Mouse (Mus musculus): ENCODE measurements around the gene Gm28048. TPM values are rescaled to one million over a fixed set of nuclear protein-coding genes. Genes with fewer than 3 reads are reported as not detected.

Gene Gm28048
- total RNA-seq, 2 experiments from 2014 or later: 10.3 to 13.5 TPM

GRCm38 (mm10) chr11:22871628-22872306 lies 110.1 kb downstream of the Gm28048 start:
- no peak for DNase-seq (ENCODE audit: low spot score in 2 of 2)
- intact Hi-C loops (cut with DNase I): no loop called here

- intact Hi-C loops (cut with DNase I): no loop called here
Measured at GRCm38 (mm10) chr11:22868582-22868981, 113.3 kb downstream of the Gm28048 start.

GRCm38 (mm10) chr11:22867691-22868090 lies 114.2 kb downstream of the Gm28048 start:
- intact Hi-C loops (cut with DNase I): no loop called here
- DNase-seq (ENCODE audit: low spot score in 2 of 2): no peak

More at GRCm38 (mm10) chr11:22868582-22868981, 113.3 kb downstream of the Gm28048 start:
- no peak for DNase-seq (ENCODE audit: low spot score in 2 of 2)

DNA sequence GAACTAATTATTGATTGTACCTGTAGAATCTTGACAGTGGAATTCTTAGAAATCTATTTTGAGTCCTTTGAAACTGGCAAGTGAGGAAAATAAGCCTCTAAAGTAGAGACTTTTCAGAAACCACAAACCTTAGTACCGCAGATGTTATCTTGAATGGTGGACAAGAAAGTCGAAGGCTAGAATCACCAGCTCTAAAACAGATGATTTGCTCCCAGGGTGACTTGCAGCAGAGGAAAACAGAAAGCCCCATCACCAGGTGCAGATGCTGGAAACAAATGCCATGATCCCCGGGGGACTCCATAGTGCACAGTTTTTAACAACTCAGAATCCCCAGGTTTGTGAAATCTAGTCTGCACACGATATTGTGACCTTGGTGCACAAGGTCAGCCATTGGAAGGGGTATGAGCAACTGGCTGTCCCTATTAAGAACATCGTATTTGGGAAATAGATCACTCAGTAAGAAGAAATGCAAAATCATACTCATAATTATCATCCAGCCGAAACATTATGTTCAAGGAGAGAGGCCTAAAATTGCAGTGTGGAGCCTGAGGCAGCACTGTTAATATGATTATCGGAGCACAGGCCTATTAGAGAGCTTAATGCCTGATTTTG lies 116.1 kb downstream of the Gm28048 start:
- DNase-seq (ENCODE audit: low spot score in 2 of 2): no peak
- intact Hi-C loops (cut with DNase I): no loop called here

DNA sequence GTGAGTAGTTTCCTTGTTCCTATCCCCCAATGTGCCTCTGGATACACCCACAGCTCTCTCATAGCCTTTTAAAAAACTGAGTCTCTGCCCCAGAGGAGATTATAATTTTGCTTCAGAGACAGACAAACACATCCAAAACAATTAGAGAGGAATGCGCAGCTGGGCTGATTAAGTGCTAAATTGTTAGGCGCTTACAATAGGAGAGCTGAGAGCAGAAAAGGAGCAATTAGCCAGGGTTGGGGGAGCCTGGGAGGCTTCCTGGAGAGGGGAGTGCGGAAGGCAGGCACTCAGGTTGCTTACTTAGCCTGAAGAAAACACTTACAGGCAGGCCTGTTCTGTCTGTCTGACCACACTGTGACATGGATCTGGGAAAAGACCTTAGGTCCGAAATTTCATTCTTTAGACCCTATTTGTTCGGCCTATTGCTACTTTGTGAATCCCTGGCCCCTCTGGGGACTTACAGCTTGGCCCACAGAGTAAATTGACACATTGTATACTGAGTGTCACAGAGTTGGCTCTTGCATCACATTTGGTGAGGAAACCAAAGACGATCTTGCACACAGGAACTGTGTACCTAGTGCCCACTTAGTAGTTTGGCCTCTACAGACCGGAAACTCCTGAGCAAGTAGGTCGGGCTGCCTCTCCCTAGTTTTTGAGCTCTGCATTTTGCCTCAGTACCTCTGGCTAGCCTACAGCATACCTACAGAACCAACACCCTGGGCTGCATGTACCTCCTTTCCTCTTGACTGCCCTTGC lies 117.4 kb downstream of the Gm28048 start:
- DNase-seq (ENCODE audit: low spot score in 2 of 2): no peak
- intact Hi-C loops (cut with DNase I): no loop called here

DNA sequence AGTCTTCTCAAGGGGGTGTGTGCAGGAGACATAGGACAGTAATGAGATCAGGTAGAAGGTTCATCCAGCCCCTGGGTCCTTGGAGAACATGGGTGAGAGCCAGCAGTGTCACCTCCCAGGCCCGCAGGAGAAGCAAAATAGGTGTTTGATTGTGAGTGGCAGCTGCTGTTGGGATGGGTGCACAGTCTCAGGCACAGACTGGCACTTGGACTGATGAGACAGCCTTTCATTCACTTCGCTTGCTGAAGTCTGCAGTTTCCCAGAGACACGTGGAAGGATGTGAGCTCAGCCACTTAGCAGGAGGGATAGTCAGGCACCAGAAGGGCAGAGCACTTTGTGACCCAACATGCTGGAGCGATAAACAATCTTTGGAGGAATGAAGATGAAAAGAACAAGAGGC lies 118.3 kb downstream of the Gm28048 start:
- intact Hi-C loops (cut with DNase I): no loop called here
- DNase-seq (ENCODE audit: low spot score in 2 of 2): no peak

- intact Hi-C loops (cut with DNase I): no loop called here
- DNase-seq (ENCODE audit: low spot score in 2 of 2): no peak
Measured at GRCm38 (mm10) chr11:22861315-22861714, 120.6 kb downstream of the Gm28048 start.

- no peak for DNase-seq (ENCODE audit: low spot score in 2 of 2)
- intact Hi-C loops (cut with DNase I): no loop called here
Measured at GRCm38 (mm10) chr11:22860335-22861227, 121.3 kb downstream of the Gm28048 start, which contains the start of gene B3gnt2. Gene B3gnt2 (minus strand): TSS chr11:22860961.

DNA sequence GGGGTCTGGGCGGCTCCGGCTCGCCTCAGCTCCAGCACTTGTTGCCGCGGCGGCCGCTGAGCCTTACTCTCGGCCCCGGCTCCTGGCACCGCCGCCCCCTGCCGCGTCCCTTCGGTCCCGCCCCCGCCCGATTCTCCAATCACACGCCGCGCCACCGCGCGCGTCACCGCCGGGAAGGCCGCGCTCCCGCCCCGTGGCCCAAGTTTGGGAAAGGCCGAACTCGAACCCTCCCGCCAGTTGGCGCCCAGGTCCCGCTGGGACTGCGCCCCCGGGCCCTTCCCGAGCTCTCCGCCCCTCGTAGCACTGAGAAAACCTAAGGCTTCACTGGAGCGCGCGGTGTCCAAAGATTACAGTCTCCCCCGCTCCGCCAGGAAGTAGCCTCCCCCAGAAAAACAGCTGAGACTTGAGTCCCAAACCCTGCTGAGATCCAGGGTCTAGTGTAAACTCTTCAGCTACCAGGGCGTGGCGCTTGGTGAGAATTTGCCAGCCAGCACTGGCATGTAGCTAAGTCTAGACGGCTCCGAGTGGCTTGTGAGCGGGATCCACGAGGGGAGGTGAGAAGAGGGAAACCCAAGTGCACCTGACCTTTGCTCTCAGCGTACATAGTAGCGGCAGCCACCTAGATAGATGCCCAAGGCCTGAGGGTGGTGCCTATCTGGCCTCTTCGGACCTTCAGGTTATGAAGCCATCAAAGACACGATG lies 122.1 kb downstream of the Gm28048 start:
- peak; percentile 65 to 77 for DNase-seq (ENCODE audit: low spot score in 2 of 2)
- intact Hi-C loops (cut with DNase I): loop anchor here (5.0 kb wide), 1 partner anchor 98 kb away; no protein-coding TSS in a partner anchor

- intact Hi-C loops (cut with DNase I): loop anchor here (5.0 kb wide), 1 partner anchor 98 kb away; no protein-coding TSS in a partner anchor
- DNase-seq (ENCODE audit: low spot score in 2 of 2): no peak
Measured at GRCm38 (mm10) chr11:22859301-22859632, 122.6 kb downstream of the Gm28048 start.

DNA sequence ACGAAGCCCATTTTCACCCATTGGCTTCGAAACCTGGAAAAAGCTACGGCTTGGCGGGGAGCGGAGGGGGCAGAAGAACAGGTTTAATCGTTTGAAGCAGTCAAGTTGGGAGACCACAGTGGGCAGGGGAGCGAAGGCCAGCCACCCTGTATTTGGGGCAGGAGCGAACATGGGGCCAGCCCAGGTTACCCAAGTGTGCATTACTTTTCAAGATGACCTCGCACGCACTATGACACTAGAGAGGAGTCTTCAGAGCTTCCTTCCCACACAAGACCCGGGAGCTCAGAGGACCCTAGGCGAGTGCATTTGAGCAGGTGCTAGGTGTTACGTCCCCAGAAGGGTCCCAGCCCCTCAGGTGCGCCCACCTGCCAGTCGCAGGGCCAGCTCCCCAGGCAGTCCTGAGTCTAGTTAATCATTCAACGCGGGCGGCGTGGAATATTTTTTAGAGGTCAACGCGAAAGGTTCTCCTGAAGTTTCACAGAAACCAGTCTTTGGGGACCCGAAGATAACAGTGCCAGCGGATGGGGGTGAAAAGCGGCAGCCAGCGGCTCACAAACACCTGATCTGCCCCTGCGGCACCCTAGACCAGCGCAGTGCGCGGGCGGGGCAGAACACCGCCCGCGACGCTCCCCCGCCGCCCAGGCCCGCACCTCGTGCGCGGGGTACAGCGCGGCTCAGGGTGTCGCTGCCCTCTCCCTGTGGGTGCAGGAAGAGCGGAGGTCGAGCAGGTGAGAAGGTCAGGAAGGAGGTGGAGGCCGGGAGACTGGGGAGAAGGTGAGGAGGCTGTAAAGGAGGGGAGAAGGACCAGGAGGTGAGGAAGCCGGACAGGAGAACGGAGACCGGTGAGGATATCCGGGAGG lies 123.2 kb downstream of the Gm28048 start:
- no peak for DNase-seq (ENCODE audit: low spot score in 2 of 2)
- intact Hi-C loops (cut with DNase I): loop anchor here (5.0 kb wide), 1 partner anchor 99 kb away; no protein-coding TSS in a partner anchor

- no peak for DNase-seq (ENCODE audit: low spot score in 2 of 2)
- intact Hi-C loops (cut with DNase I): loop anchor here (5.0 kb wide), 1 partner anchor 99 kb away; no protein-coding TSS in a partner anchor
Measured at GRCm38 (mm10) chr11:22857705-22858440, 124.0 kb downstream of the Gm28048 start.

GRCm38 (mm10) chr11:22857106-22857704 lies 124.7 kb downstream of the Gm28048 start:
- intact Hi-C loops (cut with DNase I): loop anchor here (5.0 kb wide), 1 partner anchor 100 kb away; no protein-coding TSS in a partner anchor

GRCm38 (mm10) chr11:22856371-22856965 lies 125.4 kb downstream of the Gm28048 start:
- no peak for DNase-seq (ENCODE audit: low spot score in 2 of 2)
- intact Hi-C loops (cut with DNase I): loop anchor here (5.0 kb wide), 1 partner anchor 101 kb away; no protein-coding TSS in a partner anchor

More at GRCm38 (mm10) chr11:22857106-22857704, 124.7 kb downstream of the Gm28048 start:
- no peak for DNase-seq (ENCODE audit: low spot score in 2 of 2)

GRCm38 (mm10) chr11:22854571-22854970 lies 127.3 kb downstream of the Gm28048 start:
- DNase-seq (ENCODE audit: low spot score in 2 of 2): no peak
- intact Hi-C loops (cut with DNase I): no loop called here

- DNase-seq (ENCODE audit: low spot score in 2 of 2): no peak
- intact Hi-C loops (cut with DNase I): no loop called here
Measured at GRCm38 (mm10) chr11:22853477-22854157, 128.3 kb downstream of the Gm28048 start.

Measured in left cerebral cortex, postnatal 14 days (tissue).